Mouse (Mus musculus) heart, embryonic 12.5 days (tissue): ENCODE measurements around the gene Scamp4. TPM values are rescaled to one million over a fixed set of nuclear protein-coding genes. Genes with fewer than 3 reads are reported as not detected.
A peak's percentile ranks its signal among the peaks of the same experiment; 100 is the strongest.

Experiments used
- ATAC-seq: fragments of 200-750 bp; cut with Nextera tagmentation; 2 replicates; pipeline ENCODE4 v1.8.0; 2017; ENCODE audit warnings: moderate TSS enrichment, moderate library complexity; ENCODE audit not compliant: insufficient number of reproducible peaks, low FRiP score
- H3K27ac ChIP-seq: fragments of 300-500 bp; sonication (generic); 2 replicates; pipeline ENCODE4 v1.5.1; 2016; ENCODE audit warnings: mild to moderate bottlenecking, moderate library complexity; ENCODE audit not compliant: poor library complexity, severe bottlenecking
- H3K27me3 ChIP-seq: fragments of 300-500 bp; sonication (generic); replicated peaks from 2 replicates; pipeline ENCODE4 v1.6.1; 2016; ENCODE audit warnings: mild to moderate bottlenecking, moderate library complexity
- H3K36me3 ChIP-seq: fragments of 300-500 bp; sonication (generic); 2 replicates; pipeline ENCODE4 v1.6.1; 2016; ENCODE audit warnings: mild to moderate bottlenecking, moderate library complexity
- H3K4me1 ChIP-seq: fragments of 300-500 bp; sonication (generic); replicated peaks from 2 replicates; pipeline ENCODE4 v1.6.1; 2016; ENCODE audit warnings: mild to moderate bottlenecking
- H3K4me2 ChIP-seq: fragments of 300-500 bp; sonication (generic); 2 replicates; pipeline ENCODE4 v1.6.1; 2016; ENCODE audit warnings: mild to moderate bottlenecking, moderate library complexity
- H3K4me3 ChIP-seq: fragments of 300-500 bp; sonication (generic); 2 replicates; pipeline ENCODE4 v1.5.1; 2016; ENCODE audit warnings: mild to moderate bottlenecking
- H3K9ac ChIP-seq: fragments of 300-500 bp; sonication (generic); 2 replicates; pipeline ENCODE4 v1.6.1; 2016; ENCODE audit warnings: mild to moderate bottlenecking, moderate library complexity
- H3K9me3 ChIP-seq: fragments of 300-500 bp; sonication (generic); replicated peaks from 2 replicates; pipeline ENCODE4 v1.6.1; 2016; ENCODE audit warnings: mild to moderate bottlenecking, moderate library complexity
- WGBS: fragments of 180-500 bp; shearing (Covaris S2); methylation state at CpG from one replicate; pipeline ENCODE4 v1.1.7; 2016; 5-methylcytosine and 5-hydroxymethylcytosine counted together
- polyA plus RNA-seq: library from polyadenylated mRNA; unstranded; fragments of >200 nt; fragmentation: Nextera tagmentation; extraction: Ambion mirVana; gene quantifications from 2 replicates; pipeline ENCODE4 v1.2.1, GENCODE M21; 2016

Gene Scamp4
- polyA plus RNA-seq, 1 experiment from 2014 or later, result 70.0 TPM

- ATAC-seq, result no peak
- no peak overlapping the region for H3K27ac ChIP-seq
Measured at GRCm38 (mm10) chr10:80570419-80570818, 32.3 kb upstream of the Scamp4 start.

GRCm38 (mm10) chr10:80570871-80571836 is 31.5 kb upstream of the Scamp4 start:
- H3K9me3 ChIP-seq, result no peaks in the 10 kb centered on the region
- WGBS, result 25% methylated on average over 30 of the region's 30 CpGs
- peaks cover 17% of the 10 kb centered on the region for H3K36me3 ChIP-seq
- H3K27me3 ChIP-seq, result no peaks in the 10 kb centered on the region
- H3K4me1 ChIP-seq, result peaks cover 76% of the 10 kb centered on the region
- peak overlapping the region; percentile 56 for H3K4me2 ChIP-seq
- ATAC-seq, result no peak
- H3K27ac ChIP-seq, result no peak overlapping the region
- H3K4me3 ChIP-seq, result peak overlapping the region; percentile 12
- peak overlapping the region; percentile 59 for H3K9ac ChIP-seq

More at GRCm38 (mm10) chr10:80570419-80570818, 32.3 kb upstream of the Scamp4 start:
- Histone ChIP-seq H3K27me3 (no peaks in the 10 kb centered on the region), H3K4me3 (peak overlapping the region; percentile 1; the same call in 1 of the 2 replicates), H3K4me1 (peaks cover 68% of the 10 kb centered on the region), H3K36me3 (peaks cover 17% of the 10 kb centered on the region), H3K9ac (0 out of 2 replicates have a peak overlapping the region, but pooled peaks have one; percentile 2), H3K9me3 (no peaks in the 10 kb centered on the region), H3K4me2 (peak overlapping the region; percentile 56)
- WGBS, result 79% methylated on average over 10 of the region's 10 CpGs

GRCm38 (mm10) chr10:80572477-80572876 is 30.2 kb upstream of the Scamp4 start:
- Histone ChIP-seq H3K4me1 (peaks cover 76% of the 10 kb centered on the region), H3K9ac (no peak overlapping the region)

GRCm38 (mm10) chr10:80573944-80574343 is 28.7 kb upstream of the Scamp4 start:
- Histone ChIP-seq H3K27me3 (no peaks in the 10 kb centered on the region), H3K36me3 (peaks cover under 1% of the 10 kb centered on the region; the same call in 1 of the 2 replicates), H3K4me3 (no peak overlapping the region), H3K27ac (no peak overlapping the region), H3K4me1 (peaks cover 84% of the 10 kb centered on the region), H3K4me2 (no peak overlapping the region), H3K9me3 (no peaks in the 10 kb centered on the region), H3K9ac (peak overlapping the region; percentile 18; the same call in 1 of the 2 replicates)
- ATAC-seq, result no peak
- WGBS, result 45% methylated on average over 9 of the region's 9 CpGs

More at GRCm38 (mm10) chr10:80572477-80572876, 30.2 kb upstream of the Scamp4 start:
- Histone ChIP-seq H3K9me3 (no peaks in the 10 kb centered on the region), H3K4me2 (no peak overlapping the region), H3K27ac (no peak overlapping the region), H3K4me3 (no peak overlapping the region), H3K36me3 (peaks cover 13% of the 10 kb centered on the region), H3K27me3 (no peaks in the 10 kb centered on the region)
- ATAC-seq, result no peak
- WGBS, result 66% methylated on average over 2 of the region's 2 CpGs

DNA sequence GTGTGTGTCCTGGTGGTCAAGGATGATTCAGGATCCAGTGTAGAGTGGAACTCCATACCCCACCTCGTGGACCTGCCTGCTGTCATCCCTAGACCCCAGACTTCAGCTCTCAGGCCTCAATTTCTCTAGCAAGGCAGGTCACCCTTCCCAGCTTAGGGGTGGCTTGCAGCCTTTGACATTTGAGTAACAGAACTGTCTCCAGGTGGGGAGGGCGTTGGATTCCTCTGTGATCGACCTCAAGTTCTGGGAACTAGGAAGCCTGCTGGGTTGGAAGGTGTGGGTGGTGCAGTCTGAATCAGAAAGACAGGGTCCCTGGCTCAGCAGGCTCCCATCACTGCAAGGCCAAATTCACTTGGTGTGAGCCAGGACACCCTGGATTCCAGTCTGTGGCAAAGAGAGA is 27.8 kb upstream of the Scamp4 start:
- no peaks in the 10 kb centered on the region for H3K36me3 ChIP-seq
- H3K27ac ChIP-seq, result no peak overlapping the region
- ATAC-seq, result no peak
- peaks cover 82% of the 10 kb centered on the region for H3K4me1 ChIP-seq
- H3K27me3 ChIP-seq, result no peaks in the 10 kb centered on the region
- no peaks in the 10 kb centered on the region for H3K9me3 ChIP-seq
- peak overlapping the region; percentile 97 for H3K4me2 ChIP-seq
- 0 out of 2 replicates have a peak overlapping the region, but pooled peaks have one; percentile 91 for H3K4me3 ChIP-seq
- H3K9ac ChIP-seq, result no peak overlapping the region
- 71% methylated on average over 3 of the region's 3 CpGs for WGBS

- H3K36me3 ChIP-seq, result no peaks in the 10 kb centered on the region
- H3K27me3 ChIP-seq, result no peaks in the 10 kb centered on the region
- H3K4me3 ChIP-seq, result peak overlapping the region; percentile 91
- H3K4me2 ChIP-seq, result peak overlapping the region; percentile 97
- H3K4me1 ChIP-seq, result peaks cover 72% of the 10 kb centered on the region
- WGBS, result 14% methylated on average over 17 of the region's 17 CpGs
- H3K9me3 ChIP-seq, result no peaks in the 10 kb centered on the region
- no peak overlapping the region for H3K27ac ChIP-seq
- peak overlapping the region; percentile 88 for H3K9ac ChIP-seq
- ATAC-seq, result no peak
Measured at GRCm38 (mm10) chr10:80575925-80576324, 26.7 kb upstream of the Scamp4 start.

DNA sequence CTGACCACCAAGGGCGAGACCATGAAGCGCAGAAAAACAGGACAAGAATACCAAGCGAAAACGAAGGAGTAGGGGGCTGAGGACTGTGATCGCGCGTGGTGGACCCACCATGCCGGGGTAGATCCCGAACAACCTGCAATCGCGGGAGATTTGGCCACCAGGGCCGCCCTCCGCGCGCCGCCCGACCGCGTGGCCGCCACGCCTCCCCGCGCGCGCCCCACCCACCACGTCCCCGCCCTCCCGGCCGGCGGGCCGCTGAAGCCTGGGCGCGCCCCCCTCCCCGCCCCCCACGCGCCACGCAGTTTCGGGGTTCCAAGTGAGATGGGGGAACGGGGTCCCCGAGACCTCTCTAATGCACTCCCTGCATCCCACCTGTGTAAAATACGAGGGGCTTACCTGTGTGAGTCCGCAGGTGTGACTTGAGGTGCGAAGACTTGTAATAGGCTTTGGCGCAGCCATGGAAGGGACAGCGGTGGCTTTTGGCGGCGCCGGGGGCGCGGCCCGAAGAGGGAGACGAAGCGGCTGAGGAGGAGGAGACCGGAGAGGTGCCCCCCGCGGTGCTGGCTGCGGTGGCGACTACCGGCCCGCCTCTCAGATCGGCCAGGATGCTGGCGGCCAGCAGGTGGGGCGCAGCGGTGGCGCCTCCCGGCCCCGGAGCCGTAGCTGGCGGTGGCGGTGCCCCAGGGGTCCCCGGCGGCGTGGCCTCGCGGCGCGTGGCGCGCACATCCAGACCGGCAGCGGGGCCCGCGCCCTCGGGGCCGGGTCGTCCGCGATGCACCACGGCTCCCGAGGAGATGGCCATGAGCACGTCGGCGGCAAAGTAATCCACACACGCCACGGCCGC is 26.1 kb upstream of the Scamp4 start:
- peaks cover 65% of the 10 kb centered on the region for H3K4me1 ChIP-seq
- peak overlapping the region; percentile 91 for H3K4me3 ChIP-seq
- H3K36me3 ChIP-seq, result peaks cover 5% of the 10 kb centered on the region; the same call in 1 of the 2 replicates
- H3K9me3 ChIP-seq, result no peaks in the 10 kb centered on the region
- no peaks in the 10 kb centered on the region for H3K27me3 ChIP-seq
- WGBS, result under 1% methylated on average over 88 of the region's 96 CpGs
- H3K9ac ChIP-seq, result peak overlapping the region; percentile 88
- H3K27ac ChIP-seq, result peak overlapping the region; percentile 84
- no peak for ATAC-seq
- peak overlapping the region; percentile 97 for H3K4me2 ChIP-seq

DNA sequence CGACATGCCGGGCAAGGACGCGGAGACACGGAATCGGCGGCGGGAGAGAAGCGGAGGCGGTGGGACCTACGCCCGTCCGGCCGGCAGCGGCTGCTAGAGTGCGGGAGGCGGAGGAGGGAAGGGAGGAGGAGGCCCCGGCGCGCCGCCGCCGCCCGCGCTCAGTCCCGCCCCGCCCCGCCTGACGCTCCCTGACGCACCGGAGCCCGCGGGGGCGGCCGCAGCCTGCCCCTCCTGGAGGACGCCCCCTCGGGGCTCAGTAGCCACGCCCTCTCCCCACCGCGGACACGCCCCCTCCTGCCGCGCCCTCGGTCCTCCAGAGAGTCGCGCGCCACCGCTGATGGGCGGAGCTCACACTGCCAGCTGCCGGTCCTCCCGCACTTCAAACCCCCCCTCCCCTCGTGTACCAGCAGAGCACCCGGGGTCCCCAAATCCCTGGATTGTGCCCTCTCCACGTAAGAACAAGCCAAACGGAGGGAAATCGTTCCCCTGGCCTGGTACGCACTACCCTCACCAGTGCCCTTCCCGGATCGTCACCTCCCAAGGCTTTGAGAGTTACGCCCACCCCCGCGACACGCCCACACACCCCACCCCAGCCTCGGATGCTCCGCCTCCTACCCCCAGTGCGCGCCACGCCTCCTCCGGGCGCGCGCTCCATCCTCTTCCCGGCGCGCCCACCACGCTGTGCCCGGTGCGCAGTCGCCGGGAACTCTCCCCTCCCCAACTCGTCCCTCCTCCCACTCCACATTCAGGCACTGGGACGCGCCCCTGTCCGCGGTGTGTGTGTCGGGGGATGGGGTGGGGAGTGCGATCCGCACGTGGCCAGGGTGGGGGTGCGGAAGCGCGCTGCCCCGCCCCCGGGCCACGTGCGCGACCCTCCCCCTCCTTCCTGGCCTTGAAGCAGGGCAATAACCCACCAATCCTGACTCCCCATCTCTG is 25.2 kb upstream of the Scamp4 start, which contains the start of gene Klf16:
Gene Klf16, minus strand, starts transcription at position 127 of the 936 bp plus-strand sequence.
- Histone ChIP-seq H3K27me3 (no peaks in the 10 kb centered on the region), H3K27ac (peak within 1 kb of the TSS; percentile 84), H3K36me3 (peaks cover 14% of the 10 kb centered on the region; the same call in 1 of the 2 replicates), H3K4me1 (peaks cover 56% of the 10 kb centered on the region), H3K9me3 (no peaks in the 10 kb centered on the region), H3K4me3 (peak within 1 kb of the TSS; percentile 91), H3K4me2 (peak within 1 kb of the TSS; percentile 97), H3K9ac (peak within 1 kb of the TSS; percentile 88)
- ATAC-seq, result peak; percentile 90
- under 1% methylated on average over 68 of the region's 97 CpGs for WGBS

DNA sequence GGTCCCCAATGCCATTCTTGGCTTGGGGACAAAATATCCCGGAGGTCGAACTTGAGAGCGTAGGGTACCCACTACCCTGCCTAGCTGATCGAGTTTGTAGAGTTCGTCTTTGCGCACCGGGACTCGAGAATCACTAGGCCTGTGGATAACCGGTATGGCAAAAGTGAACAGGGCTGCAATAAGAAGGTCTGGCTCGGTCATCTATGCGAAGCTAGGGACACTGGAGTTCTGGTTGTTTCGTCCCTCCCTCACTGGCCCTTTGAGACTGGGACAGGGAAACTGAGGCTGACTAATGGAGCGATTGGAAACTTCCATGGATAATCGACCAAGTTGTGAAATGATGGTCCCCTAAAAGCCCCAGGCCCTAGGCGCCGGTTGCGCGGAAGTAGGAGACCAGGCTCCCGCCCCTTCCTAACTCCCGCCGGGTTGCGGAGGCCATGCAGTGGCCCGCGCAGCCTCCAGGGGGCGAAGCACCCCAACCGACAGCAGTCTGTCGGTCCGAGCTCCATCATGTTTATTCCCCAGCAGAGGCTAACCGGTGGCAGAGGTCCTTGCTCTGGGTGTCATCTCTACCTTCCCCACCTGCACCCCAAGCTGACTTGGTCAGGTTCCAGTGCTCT is 24.4 kb upstream of the Scamp4 start:
- Histone ChIP-seq H3K4me1 (peaks cover 50% of the 10 kb centered on the region), H3K4me2 (peak overlapping the region; percentile 97), H3K27me3 (no peaks in the 10 kb centered on the region), H3K9ac (peak overlapping the region; percentile 70), H3K4me3 (peak overlapping the region; percentile 91), H3K27ac (peak overlapping the region; percentile 84), H3K36me3 (peaks cover 19% of the 10 kb centered on the region), H3K9me3 (no peaks in the 10 kb centered on the region)
- ATAC-seq, result peak; percentile 49
- WGBS, result under 1% methylated on average over 29 of the region's 29 CpGs
